Mouse (Mus musculus): ENCODE measurements at regions not wholly inside any gene's neighbourhood (a gene's known extent, or its start where the extent isn't known, plus 50 kb on each side); places are given as distances from the start of the nearest gene placed in this dataset.

- TF ChIP-seq CTCF (IDR thresholded peaks at IDR 0.05; ENCODE audit: control insufficient read depth, insufficient read depth, insufficient replicate concordance, low read depth, low read length) (no peak), POLR2A (IDR thresholded peaks at IDR 0.05; ENCODE audit: control insufficient read depth, low read depth, low read length) (no peak)
These were observed 72.2 kb downstream of the Car2 start for GRCm38 (mm10) chr3:14958277-14958676.

Data from testis, adult 2 months (tissue).